Mouse (Mus musculus) liver, embryonic 16.5 days (tissue): Measurements from ENCODE around the gene Dnah1. TPM values are rescaled to one million over a fixed set of nuclear protein-coding genes. Genes with fewer than 3 reads are reported as not detected.

Experiments used
- ATAC-seq: fragments of 200-750 bp; cut with Nextera tagmentation; 2 replicates; pipeline ENCODE4 v1.8.0; 2017; ENCODE audit warnings: low read depth, mild to moderate bottlenecking, moderate number of reproducible peaks, moderate library complexity
- H3K27ac ChIP-seq: fragments of 300-500 bp; sonication (generic); 2 replicates; pipeline ENCODE4 v1.5.1; 2014; ENCODE audit warnings: mild to moderate bottlenecking, low read length
- H3K27me3 ChIP-seq: fragments of 300-500 bp; sonication (generic); 2 replicates; pipeline ENCODE4 v1.6.1; 2014; ENCODE audit warnings: low read depth, low read length, mixed read lengths; ENCODE audit not compliant: control insufficient read depth, insufficient read depth
- H3K36me3 ChIP-seq: fragments of 300-500 bp; sonication (generic); 2 replicates; pipeline ENCODE4 v1.6.1; 2014; ENCODE audit warnings: mild to moderate bottlenecking; ENCODE audit not compliant: control insufficient read depth, insufficient read depth
- H3K4me1 ChIP-seq: fragments of 300-500 bp; sonication (generic); 2 replicates; pipeline ENCODE4 v1.6.1; 2014; ENCODE audit warnings: low read depth, low read length, mixed read lengths; ENCODE audit not compliant: control insufficient read depth
- H3K4me2 ChIP-seq: fragments of 300-500 bp; sonication (generic); 2 replicates; pipeline ENCODE4 v1.6.1; 2014; ENCODE audit warnings: low read depth, low read length, mixed read lengths
- H3K4me3 ChIP-seq: fragments of 300-500 bp; sonication (generic); 2 replicates; pipeline ENCODE4 v1.5.1; 2014; ENCODE audit warnings: low read depth, mild to moderate bottlenecking, low read length
- H3K9ac ChIP-seq: fragments of 300-500 bp; sonication (generic); 2 replicates; pipeline ENCODE4 v1.6.1; 2014; ENCODE audit warnings: low read depth, low read length
- H3K9me3 ChIP-seq: fragments of 300-500 bp; sonication (generic); replicated peaks from 2 replicates; pipeline ENCODE4 v1.6.1; 2016; ENCODE audit warnings: low read length; ENCODE audit not compliant: control insufficient read depth
- WGBS: fragments of 180-500 bp; shearing (Covaris S2); extraction: QIAGEN DNeasy Blood & Tissue Kit; methylation state at CpG from one replicate; pipeline ENCODE4 v1.1.7; 2014; ENCODE audit not compliant: insufficient replicate concordance; 5-methylcytosine and 5-hydroxymethylcytosine counted together
- polyA plus RNA-seq: library from polyadenylated mRNA; unstranded; fragments of >200 nt; fragmentation: Nextera tagmentation; extraction: Ambion mirVana; gene quantifications from 2 replicates; pipeline ENCODE4 v1.2.1, GENCODE M21; 2015

Gene Dnah1
- polyA plus RNA-seq, 1 experiment from 2014 or later = 0.14 TPM

- Histone ChIP-seq H3K27ac (peak overlapping the region; percentile 82), H3K9ac (peak overlapping the region; percentile 98), H3K4me3 (peak overlapping the region; percentile 100), H3K9me3 (no peaks in the 10 kb centered on the region), H3K36me3 (peaks cover 34% of the 10 kb centered on the region), H3K27me3 (no peaks in the 10 kb centered on the region), H3K4me2 (peak overlapping the region; percentile 86), H3K4me1 (peaks cover 14% of the 10 kb centered on the region)
- 2% methylated on average over 18 of the region's 18 CpGs for WGBS
- peak; percentile 9 for ATAC-seq
Observed at GRCm38 (mm10) chr14:31251626-31252025, 72.1 kb downstream of the Dnah1 start.

GRCm38 (mm10) chr14:31251084-31251604, 72.6 kb downstream of the Dnah1 start, which contains the start of the genes Phf7 and Bap1:
Gene Phf7 (minus strand): TSS chr14:31251317.
Gene Bap1 (plus strand): TSS chr14:31251450.
- peak within 1 kb of the TSS; percentile 98 for H3K9ac ChIP-seq
- H3K36me3 ChIP-seq = peaks cover 29% of the 10 kb centered on the region
- peaks cover 14% of the 10 kb centered on the region for H3K4me1 ChIP-seq
- under 1% methylated on average over 75 of the region's 75 CpGs for WGBS
- peak; percentile 94 for ATAC-seq
- H3K9me3 ChIP-seq = no peaks in the 10 kb centered on the region
- H3K4me3 ChIP-seq = peak within 1 kb of the TSS; percentile 100
- peak within 1 kb of the TSS; percentile 91 for H3K27ac ChIP-seq
- peak within 1 kb of the TSS; percentile 88 for H3K4me2 ChIP-seq
- H3K27me3 ChIP-seq = no peaks in the 10 kb centered on the region

DNA sequence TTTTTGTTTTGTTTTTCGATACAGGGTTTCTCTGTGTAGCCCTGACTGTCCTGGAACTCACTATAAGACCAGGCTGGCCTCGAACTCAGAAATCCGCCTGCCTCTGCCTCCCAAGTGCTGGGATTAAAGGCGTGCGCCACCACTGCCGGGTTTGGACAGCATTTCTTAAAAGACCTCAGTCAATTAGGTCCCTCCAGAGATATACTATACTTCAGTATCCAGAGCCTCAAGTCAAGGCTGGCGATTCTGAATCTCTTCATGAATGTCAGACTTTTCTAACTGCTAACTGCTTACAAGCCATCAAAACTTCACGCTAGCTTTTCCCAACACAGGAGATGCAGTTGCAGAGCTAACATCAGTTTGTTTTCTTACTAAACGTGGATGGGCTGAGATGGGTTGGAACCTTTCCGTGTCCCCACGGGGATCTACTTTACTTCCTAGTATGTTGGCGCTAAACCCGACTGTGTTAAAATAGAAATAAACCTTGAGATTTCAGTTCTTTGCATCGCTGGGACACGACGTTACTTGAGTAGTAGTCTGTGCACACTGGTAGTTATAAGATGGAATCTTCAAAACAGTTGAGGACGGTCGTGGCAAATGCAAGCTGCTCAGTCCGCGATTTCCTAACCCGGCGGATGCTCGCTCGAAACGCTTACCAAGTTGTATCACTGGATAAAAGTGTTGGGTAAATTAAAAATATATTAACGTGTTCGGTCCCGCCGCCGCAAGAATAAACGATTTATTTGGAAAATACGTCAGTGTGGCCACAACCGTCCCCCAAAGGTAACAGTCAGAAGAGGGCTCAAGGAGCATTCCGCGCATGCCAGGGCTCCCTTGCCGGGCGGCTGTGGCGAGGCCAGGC, 73.2 kb downstream of the Dnah1 start:
- Histone ChIP-seq H3K4me2 (peak overlapping the region; percentile 88), H3K9ac (peak overlapping the region; percentile 93), H3K27ac (peak overlapping the region; percentile 91), H3K36me3 (peaks cover 22% of the 10 kb centered on the region), H3K27me3 (no peaks in the 10 kb centered on the region), H3K9me3 (no peaks in the 10 kb centered on the region), H3K4me1 (peaks cover 14% of the 10 kb centered on the region), H3K4me3 (peak overlapping the region; percentile 100)
- WGBS = 14% methylated on average over 38 of the region's 38 CpGs
- ATAC-seq = peak; percentile 76

GRCm38 (mm10) chr14:31248396-31248795, 75.3 kb downstream of the Dnah1 start:
- peaks cover 2% of the 10 kb centered on the region; the same call in 1 of the 2 replicates for H3K36me3 ChIP-seq
- H3K27ac ChIP-seq = no peak overlapping the region
- no peak overlapping the region for H3K9ac ChIP-seq
- no peaks in the 10 kb centered on the region for H3K27me3 ChIP-seq
- no peaks in the 10 kb centered on the region for H3K9me3 ChIP-seq
- H3K4me3 ChIP-seq = no peak overlapping the region
- no peak overlapping the region for H3K4me2 ChIP-seq
- peaks cover 14% of the 10 kb centered on the region for H3K4me1 ChIP-seq
- WGBS = 73% methylated on average over 6 of the region's 6 CpGs
- ATAC-seq = no peak

GRCm38 (mm10) chr14:31245946-31246345, 77.8 kb downstream of the Dnah1 start:
- no peak overlapping the region for H3K4me3 ChIP-seq
- no peaks in the 10 kb centered on the region for H3K27me3 ChIP-seq
- H3K27ac ChIP-seq = no peak overlapping the region
- 84% methylated on average over 1 of the region's 1 CpGs for WGBS
- H3K4me2 ChIP-seq = no peak overlapping the region
- H3K36me3 ChIP-seq = no peaks in the 10 kb centered on the region
- H3K4me1 ChIP-seq = peaks cover 6% of the 10 kb centered on the region
- no peak overlapping the region for H3K9ac ChIP-seq
- H3K9me3 ChIP-seq = no peaks in the 10 kb centered on the region
- no peak for ATAC-seq

DNA sequence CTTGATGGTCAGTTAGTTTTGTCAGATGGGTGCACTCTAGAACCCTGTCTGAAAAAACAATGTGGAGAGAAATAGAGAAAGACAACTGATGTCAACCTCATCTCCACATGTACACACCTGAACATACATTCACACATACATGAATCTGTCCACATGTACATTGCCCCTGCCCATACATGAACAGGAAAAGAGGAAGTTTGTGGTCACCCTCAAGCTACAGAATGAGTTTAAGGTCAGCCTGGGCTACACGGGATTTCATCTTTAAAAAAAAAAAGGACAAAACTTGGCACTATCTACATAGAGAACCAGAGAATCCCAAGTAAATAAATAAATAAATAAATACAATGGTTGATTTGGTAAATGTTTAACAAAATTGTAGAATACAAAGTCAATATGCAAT, 78.9 kb downstream of the Dnah1 start:
- H3K4me3 ChIP-seq = no peak overlapping the region
- no peaks in the 10 kb centered on the region for H3K27me3 ChIP-seq
- H3K36me3 ChIP-seq = no peaks in the 10 kb centered on the region
- ATAC-seq = no peak
- H3K4me1 ChIP-seq = peaks cover under 1% of the 10 kb centered on the region
- H3K9ac ChIP-seq = no peak overlapping the region
- 12% methylated on average over 1 of the region's 1 CpGs for WGBS
- H3K27ac ChIP-seq = no peak overlapping the region
- no peaks in the 10 kb centered on the region for H3K9me3 ChIP-seq
- no peak overlapping the region for H3K4me2 ChIP-seq

DNA sequence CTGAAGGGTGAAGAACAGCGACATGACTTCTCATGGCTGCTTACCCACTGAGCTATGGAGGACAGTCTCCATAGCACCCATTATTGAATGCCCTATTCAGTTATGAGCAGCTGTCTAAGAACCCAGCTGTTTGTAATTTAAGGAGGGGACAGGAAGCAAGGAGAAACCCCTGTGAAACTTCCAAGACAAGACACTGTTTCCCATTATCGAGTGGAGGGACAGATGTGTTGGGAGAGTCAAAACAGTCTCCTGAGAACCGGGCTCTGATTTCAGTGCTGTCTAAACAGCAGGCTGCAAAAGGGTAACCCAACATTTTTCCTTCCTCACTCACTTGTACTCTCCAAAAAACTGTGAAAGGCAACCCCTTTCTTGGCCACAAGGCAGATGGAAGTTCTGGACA, 83.2 kb downstream of the Dnah1 start:
- Histone ChIP-seq H3K9me3 (no peaks in the 10 kb centered on the region), H3K4me3 (no peak overlapping the region), H3K4me2 (no peak overlapping the region), H3K9ac (no peak overlapping the region), H3K27me3 (no peaks in the 10 kb centered on the region), H3K4me1 (no peaks in the 10 kb centered on the region), H3K27ac (no peak overlapping the region), H3K36me3 (no peaks in the 10 kb centered on the region)
- WGBS = 72% methylated on average over 3 of the region's 3 CpGs
- ATAC-seq = no peak

GRCm38 (mm10) chr14:31237101-31237882, 86.4 kb downstream of the Dnah1 start:
- Histone ChIP-seq H3K4me3 (no peak overlapping the region), H3K27me3 (no peaks in the 10 kb centered on the region), H3K9me3 (no peaks in the 10 kb centered on the region), H3K9ac (no peak overlapping the region), H3K27ac (no peak overlapping the region), H3K36me3 (no peaks in the 10 kb centered on the region), H3K4me2 (no peak overlapping the region), H3K4me1 (peaks cover 2% of the 10 kb centered on the region; the same call in 1 of the 2 replicates)
- no peak for ATAC-seq
- WGBS = 71% methylated on average over 7 of the region's 7 CpGs
